ENCODE assay signal across 23 mouse cellular contexts in genomic region chr12:51939848-51940247, GRCm38 (mm10).
"Had no signal": no experiment of that assay in that cellular context is flagged by ENCODE, and none has a peak within 500 bp of the region (broad histone marks: within the 10 kb centered on the region; RNA-seq: fewer than 3 reads in every experiment).

No protein-coding gene starts in this region.

- H3K27me3 ChIP-seq: heart, embryonic 12.5 days; hindbrain, embryonic 13.5 days; hindbrain, embryonic 15.5 days; kidney, embryonic 15.5 days; limb, embryonic 12.5 days had no signal

- H3K4me3 ChIP-seq: heart, embryonic 10.5 days; heart, embryonic 12.5 days; hindbrain, embryonic 13.5 days; hindbrain, embryonic 15.5 days; kidney, embryonic 15.5 days; limb, embryonic 10.5 days; limb, embryonic 12.5 days had no signal

- H3K27ac ChIP-seq: heart, embryonic 10.5 days; hindbrain, embryonic 13.5 days; hindbrain, embryonic 15.5 days; hindbrain, postnatal 0 days; kidney, embryonic 15.5 days; kidney, postnatal 0 days; limb, embryonic 10.5 days; limb, embryonic 12.5 days had no signal

- DNase-seq: gastrocnemius, postnatal 14 days; gastrocnemius, postnatal 36 days; heart, adult 18-20 months; heart, postnatal 10 days; kidney, adult 11 months; kidney, adult 2 months; kidney, adult 9 months; kidney, postnatal 14 days; kidney, postnatal 36 days; layer of hippocampus, adult 9-11 months; layer of hippocampus, postnatal 36 days; liver had no signal

- H3K4me1 ChIP-seq: heart, embryonic 10.5 days; heart, embryonic 12.5 days; hindbrain, embryonic 13.5 days; hindbrain, embryonic 15.5 days; kidney, embryonic 15.5 days; limb, embryonic 10.5 days; limb, embryonic 12.5 days had no signal

- ATAC-seq: hindbrain, postnatal 0 days; intestine, embryonic 16.5 days had no signal

- H3K4me2 ChIP-seq: heart, embryonic 12.5 days; hindbrain, embryonic 13.5 days; hindbrain, embryonic 15.5 days; kidney, embryonic 15.5 days; limb, embryonic 12.5 days; liver, embryonic 11.5 days had no signal

- H3K9ac ChIP-seq: heart, embryonic 12.5 days; hindbrain, embryonic 13.5 days; hindbrain, embryonic 15.5 days; kidney, embryonic 15.5 days; limb, embryonic 12.5 days had no signal

- H3K9me3 ChIP-seq: heart, embryonic 10.5 days; heart, embryonic 12.5 days; hindbrain, embryonic 13.5 days; hindbrain, embryonic 15.5 days; kidney, embryonic 15.5 days; limb, embryonic 10.5 days; limb, embryonic 12.5 days had no signal
